Mouse (Mus musculus) bone marrow, adult 2 months (tissue): ENCODE data around the gene Cd3eap.

ENCODE experiments used
- CTCF ChIP-seq: fragments of 200-500 bp; IDR thresholded peaks from 2 replicates; pipeline ENCODE4 v1.5.1; 2011; ENCODE audit warnings: low read length, control low read depth; ENCODE audit not compliant: control insufficient read depth, insufficient read depth
- POLR2A ChIP-seq: fragments of 200-500 bp; IDR thresholded peaks from 2 replicates; pipeline ENCODE4 v1.6.1; 2011; ENCODE audit warnings: low read depth, mild to moderate bottlenecking, control low read depth, low read length, borderline replicate concordance; ENCODE audit not compliant: control insufficient read depth

DNA sequence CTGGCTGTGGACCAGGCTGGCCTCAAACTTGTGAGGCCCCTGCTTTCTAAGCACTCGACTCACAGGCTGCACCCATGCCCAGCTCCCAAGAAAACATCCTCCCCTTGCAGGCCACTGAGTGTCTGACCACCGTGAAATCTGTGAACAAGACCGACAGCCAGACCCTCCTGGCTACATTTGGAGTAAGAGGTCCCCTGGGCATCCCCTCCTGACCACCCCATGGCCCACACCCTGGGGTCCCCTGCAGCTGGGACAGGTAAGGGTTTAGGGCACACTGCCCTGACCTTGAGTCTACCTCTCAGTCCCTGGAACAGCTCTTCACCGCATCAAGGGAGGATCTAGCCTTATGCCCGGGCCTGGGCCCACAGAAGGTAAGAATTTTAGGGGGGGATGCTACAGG is 4.3 kb downstream of the Cd3eap start:
- no peak for TF ChIP-seq CTCF
- TF ChIP-seq POLR2A: no peak
